Mouse (Mus musculus): Measurements from ENCODE around the gene Btbd16. TPM values are rescaled to one million over a fixed set of nuclear protein-coding genes. Genes with fewer than 3 reads are reported as not detected.

Btbd16 gene
- total RNA-seq, 1 experiment from 2014 or later: 0.19 TPM

- no peak for ATAC-seq (replicated peaks; ENCODE audit: insufficient number of reproducible peaks, low FRiP score, low TSS enrichment, poor library complexity, severe bottlenecking)
These were observed 31.1 kb downstream of the Btbd16 start for GRCm38 (mm10) chr7:130804991-130805390.

DNA sequence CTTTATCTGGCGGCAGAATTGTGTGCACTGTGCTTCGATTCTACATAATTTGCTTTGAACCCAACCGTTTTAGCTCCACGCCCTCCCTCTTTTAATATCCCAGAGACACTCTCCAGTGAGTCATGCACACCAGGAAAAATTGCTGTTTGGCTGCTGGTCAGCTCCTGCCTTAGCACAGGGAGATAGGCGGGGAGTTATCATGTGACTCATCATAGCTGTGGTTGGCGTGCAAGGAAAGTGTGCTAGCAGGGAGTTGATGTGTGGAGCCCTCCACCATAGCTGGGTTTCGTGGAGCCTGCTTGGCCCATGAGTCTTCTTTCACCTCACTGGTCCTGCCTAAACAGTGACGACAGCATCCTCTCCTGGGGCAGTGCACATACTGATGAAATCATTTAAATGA is 33.9 kb downstream of the Btbd16 start:
- ATAC-seq (replicated peaks; ENCODE audit: insufficient number of reproducible peaks, low FRiP score, low TSS enrichment, poor library complexity, severe bottlenecking): no peak

DNA sequence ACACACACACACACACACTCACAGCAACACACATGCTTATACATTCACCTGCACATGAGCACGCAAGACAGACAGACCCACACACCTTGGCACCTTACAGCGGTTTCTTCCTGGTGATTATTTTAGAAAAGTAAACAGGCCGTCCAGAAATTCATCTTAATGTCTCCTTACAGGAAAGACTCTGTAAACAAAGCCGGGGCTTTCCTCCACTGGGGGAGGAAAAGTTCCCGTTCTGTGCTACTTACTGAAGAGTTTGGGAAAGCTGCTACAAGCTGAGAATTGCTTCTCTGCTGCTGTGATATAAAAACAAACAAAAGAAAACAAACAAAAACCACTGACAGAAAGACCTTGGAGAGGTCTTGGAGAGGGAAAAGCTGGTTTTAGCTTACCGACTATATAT is 34.8 kb downstream of the Btbd16 start:
- no peak for ATAC-seq (replicated peaks; ENCODE audit: insufficient number of reproducible peaks, low FRiP score, low TSS enrichment, poor library complexity, severe bottlenecking)

- no peak for ATAC-seq (replicated peaks; ENCODE audit: insufficient number of reproducible peaks, low FRiP score, low TSS enrichment, poor library complexity, severe bottlenecking)
These were observed 36.4 kb downstream of the Btbd16 start for GRCm38 (mm10) chr7:130810238-130810637.

DNA sequence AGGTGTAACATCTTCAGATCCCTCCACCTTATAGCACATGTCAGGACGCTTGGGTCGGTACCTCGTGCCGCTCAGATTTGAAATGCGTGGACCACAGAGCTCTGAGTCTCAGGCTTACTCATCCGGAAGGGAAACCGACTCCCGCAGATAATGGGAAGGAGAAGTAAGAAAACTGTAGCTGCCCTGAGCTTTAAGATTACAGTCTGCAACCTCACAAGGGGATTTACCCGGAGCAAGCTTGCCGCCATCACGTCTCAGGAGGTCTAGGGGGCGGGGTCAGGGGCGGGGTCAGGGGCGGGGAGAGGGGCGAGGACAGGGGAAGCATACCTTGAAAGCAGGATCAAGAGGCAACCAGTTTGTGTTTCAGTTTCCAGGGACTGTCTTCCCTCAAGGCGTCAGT is 38.5 kb downstream of the Btbd16 start:
- peak; percentile 29 for ATAC-seq (replicated peaks; ENCODE audit: insufficient number of reproducible peaks, low FRiP score, low TSS enrichment, poor library complexity, severe bottlenecking)

GRCm38 (mm10) chr7:130815601-130816000 is 41.7 kb downstream of the Btbd16 start:
- ATAC-seq (replicated peaks; ENCODE audit: insufficient number of reproducible peaks, low FRiP score, low TSS enrichment, poor library complexity, severe bottlenecking): no peak

GRCm38 (mm10) chr7:130816243-130816642 is 42.4 kb downstream of the Btbd16 start:
- ATAC-seq (replicated peaks; ENCODE audit: insufficient number of reproducible peaks, low FRiP score, low TSS enrichment, poor library complexity, severe bottlenecking): no peak

DNA sequence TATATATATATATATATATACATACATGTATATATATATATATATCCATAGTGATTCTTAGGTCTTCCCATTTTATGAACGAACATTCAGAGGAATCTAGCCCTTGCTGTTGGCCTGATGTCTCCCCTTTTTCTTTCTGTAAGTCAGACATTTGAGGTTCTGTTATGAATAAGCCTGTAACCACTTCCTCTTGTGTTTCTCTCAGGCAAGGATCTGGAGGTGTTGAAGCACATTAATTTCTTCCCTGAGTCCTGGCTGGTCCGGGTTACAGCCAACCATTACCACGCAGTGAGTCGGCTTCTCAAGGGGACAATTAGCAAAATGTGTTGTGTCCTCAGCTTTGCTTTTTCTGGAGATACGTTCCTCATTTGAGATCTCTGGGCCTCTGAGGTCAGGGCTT is 44.9 kb downstream of the Btbd16 start:
- no peak for ATAC-seq (replicated peaks; ENCODE audit: insufficient number of reproducible peaks, low FRiP score, low TSS enrichment, poor library complexity, severe bottlenecking)

- no peak for ATAC-seq (replicated peaks; ENCODE audit: insufficient number of reproducible peaks, low FRiP score, low TSS enrichment, poor library complexity, severe bottlenecking)
These were observed 45.8 kb downstream of the Btbd16 start for GRCm38 (mm10) chr7:130819624-130820023.

DNA sequence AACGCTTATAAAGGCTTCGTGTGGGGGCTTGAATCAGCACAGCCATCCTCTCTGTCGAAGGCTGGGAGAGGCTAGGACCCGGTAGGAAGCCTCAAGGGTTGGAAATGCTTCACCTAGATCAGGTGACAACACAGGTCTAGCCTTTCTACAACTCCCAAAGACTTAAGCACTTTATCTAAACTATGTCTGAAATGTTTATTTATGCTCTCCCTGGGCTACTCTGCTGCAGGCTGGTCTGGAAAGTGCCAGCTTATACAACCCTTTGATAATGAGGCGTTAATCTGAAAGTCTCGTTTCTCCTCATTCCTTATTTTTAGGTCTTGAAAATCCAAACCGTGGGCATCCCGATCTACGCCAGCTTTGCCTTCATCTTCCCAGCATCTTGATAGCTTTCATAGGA is 50.1 kb downstream of the Btbd16 start:
- ATAC-seq (replicated peaks; ENCODE audit: insufficient number of reproducible peaks, low FRiP score, low TSS enrichment, poor library complexity, severe bottlenecking): no peak

- ATAC-seq (replicated peaks; ENCODE audit: insufficient number of reproducible peaks, low FRiP score, low TSS enrichment, poor library complexity, severe bottlenecking): no peak
These were observed 52.5 kb downstream of the Btbd16 start for GRCm38 (mm10) chr7:130826343-130826742.

- no peak for ATAC-seq (replicated peaks; ENCODE audit: insufficient number of reproducible peaks, low FRiP score, low TSS enrichment, poor library complexity, severe bottlenecking)
These were observed 53.6 kb downstream of the Btbd16 start for GRCm38 (mm10) chr7:130827431-130827830.

- no peak for ATAC-seq (replicated peaks; ENCODE audit: insufficient number of reproducible peaks, low FRiP score, low TSS enrichment, poor library complexity, severe bottlenecking)
These were observed 54.1 kb downstream of the Btbd16 start for GRCm38 (mm10) chr7:130827844-130828403.

DNA sequence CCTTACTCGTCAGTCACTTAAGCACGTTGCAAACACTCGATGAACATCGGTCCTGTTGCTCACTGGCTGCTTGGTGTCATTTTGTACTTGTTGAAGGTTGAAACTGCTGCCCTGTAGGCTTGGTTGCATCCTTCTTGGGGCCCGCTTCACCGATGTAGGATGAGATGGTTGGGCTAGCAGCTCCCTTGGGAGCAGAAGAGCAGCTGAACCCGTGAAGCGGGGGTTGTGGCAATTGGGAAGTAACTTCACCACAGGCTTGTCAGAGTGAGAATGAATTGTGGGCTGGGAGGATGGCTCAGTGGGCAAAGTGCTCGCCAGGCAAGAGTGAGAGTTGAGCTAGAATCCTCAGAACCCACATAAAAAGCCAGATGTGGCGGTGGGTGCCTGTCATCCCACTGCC is 54.6 kb downstream of the Btbd16 start:
- no peak; the same call in 1 of the 2 replicates for ATAC-seq (replicated peaks; ENCODE audit: insufficient number of reproducible peaks, low FRiP score, low TSS enrichment, poor library complexity, severe bottlenecking)

- no peak for ATAC-seq (replicated peaks; ENCODE audit: insufficient number of reproducible peaks, low FRiP score, low TSS enrichment, poor library complexity, severe bottlenecking)
These were observed 57.7 kb downstream of the Btbd16 start for GRCm38 (mm10) chr7:130831586-130831985.

DNA sequence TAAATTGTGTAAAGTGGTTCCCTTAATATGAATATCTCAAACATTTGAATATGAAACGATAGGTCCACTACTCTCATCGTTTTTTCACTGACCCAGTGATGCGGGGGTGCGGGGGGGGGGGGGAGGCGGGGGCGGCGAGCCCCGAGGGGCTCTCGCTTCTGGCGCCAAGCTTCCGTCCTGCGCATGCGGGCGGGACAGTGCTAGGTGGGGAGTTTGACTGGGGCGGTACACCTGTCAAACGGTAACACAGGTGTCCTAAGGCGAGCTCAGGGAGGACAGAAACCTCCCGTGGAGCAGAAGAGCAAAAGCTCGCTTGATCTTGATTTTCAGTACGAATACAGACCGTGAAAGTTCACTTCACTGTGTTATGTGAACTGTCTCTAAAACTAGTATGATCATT is 60.4 kb downstream of the Btbd16 start:
- peak; percentile 99 for ATAC-seq (replicated peaks; ENCODE audit: insufficient number of reproducible peaks, low FRiP score, low TSS enrichment, poor library complexity, severe bottlenecking)

DNA sequence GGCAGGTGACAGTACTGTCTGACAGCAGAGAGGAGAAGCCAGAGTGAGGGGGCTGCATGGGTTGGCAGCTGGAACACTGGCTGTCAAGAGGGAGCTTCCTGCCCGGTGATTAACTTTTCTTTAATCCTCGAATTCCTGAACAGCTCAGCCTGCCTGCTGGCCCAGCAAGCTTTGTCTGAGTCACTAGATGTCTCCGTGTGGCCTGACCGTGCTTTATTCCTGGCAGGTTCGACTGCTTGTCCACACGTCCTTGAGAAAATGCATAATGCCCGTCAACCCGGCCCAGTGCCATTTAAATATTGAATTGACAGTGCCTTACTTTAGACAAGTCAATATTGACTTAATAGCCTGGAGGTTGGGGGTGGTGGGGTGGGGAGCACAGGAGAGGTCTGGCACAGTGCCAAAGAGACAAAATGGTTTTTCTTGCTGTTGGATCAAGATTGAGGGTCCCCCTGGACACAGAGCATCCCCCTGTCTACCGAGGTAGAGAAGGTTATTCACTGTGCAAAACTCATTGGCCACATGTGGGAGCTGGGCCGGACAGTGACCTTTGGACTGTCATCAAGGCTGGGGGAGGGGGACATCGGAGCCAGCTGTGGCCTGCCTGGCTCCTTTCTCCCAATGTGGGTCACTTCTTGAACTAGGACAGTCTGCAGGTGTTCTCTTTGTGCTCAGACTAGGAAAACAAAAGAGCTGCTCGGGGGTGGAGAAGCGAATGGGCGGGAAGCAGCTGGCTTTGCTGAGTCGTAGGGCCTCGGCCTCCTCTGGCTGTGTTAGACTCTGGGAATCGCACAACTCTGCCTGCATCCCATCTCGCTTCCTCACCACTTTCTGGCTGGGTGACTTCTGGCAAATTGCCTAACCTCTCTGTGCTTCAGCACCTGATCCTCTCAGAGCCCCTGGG is 61.3 kb downstream of the Btbd16 start:
- no peak for ATAC-seq (replicated peaks; ENCODE audit: insufficient number of reproducible peaks, low FRiP score, low TSS enrichment, poor library complexity, severe bottlenecking)

- ATAC-seq (replicated peaks; ENCODE audit: insufficient number of reproducible peaks, low FRiP score, low TSS enrichment, poor library complexity, severe bottlenecking): no peak
These were observed 62.2 kb downstream of the Btbd16 start for GRCm38 (mm10) chr7:130836066-130836465.

- ATAC-seq (replicated peaks; ENCODE audit: insufficient number of reproducible peaks, low FRiP score, low TSS enrichment, poor library complexity, severe bottlenecking): no peak
These were observed 64.2 kb downstream of the Btbd16 start for GRCm38 (mm10) chr7:130837941-130838657.

- ATAC-seq (replicated peaks; ENCODE audit: insufficient number of reproducible peaks, low FRiP score, low TSS enrichment, poor library complexity, severe bottlenecking): no peak
These were observed 64.8 kb downstream of the Btbd16 start for GRCm38 (mm10) chr7:130838658-130839025.

All from monocyte, adult 5-6 weeks (primary cell).